Mouse (Mus musculus): ENCODE measurements around the gene Hoxd8.

Hoxd8 gene

DNA sequence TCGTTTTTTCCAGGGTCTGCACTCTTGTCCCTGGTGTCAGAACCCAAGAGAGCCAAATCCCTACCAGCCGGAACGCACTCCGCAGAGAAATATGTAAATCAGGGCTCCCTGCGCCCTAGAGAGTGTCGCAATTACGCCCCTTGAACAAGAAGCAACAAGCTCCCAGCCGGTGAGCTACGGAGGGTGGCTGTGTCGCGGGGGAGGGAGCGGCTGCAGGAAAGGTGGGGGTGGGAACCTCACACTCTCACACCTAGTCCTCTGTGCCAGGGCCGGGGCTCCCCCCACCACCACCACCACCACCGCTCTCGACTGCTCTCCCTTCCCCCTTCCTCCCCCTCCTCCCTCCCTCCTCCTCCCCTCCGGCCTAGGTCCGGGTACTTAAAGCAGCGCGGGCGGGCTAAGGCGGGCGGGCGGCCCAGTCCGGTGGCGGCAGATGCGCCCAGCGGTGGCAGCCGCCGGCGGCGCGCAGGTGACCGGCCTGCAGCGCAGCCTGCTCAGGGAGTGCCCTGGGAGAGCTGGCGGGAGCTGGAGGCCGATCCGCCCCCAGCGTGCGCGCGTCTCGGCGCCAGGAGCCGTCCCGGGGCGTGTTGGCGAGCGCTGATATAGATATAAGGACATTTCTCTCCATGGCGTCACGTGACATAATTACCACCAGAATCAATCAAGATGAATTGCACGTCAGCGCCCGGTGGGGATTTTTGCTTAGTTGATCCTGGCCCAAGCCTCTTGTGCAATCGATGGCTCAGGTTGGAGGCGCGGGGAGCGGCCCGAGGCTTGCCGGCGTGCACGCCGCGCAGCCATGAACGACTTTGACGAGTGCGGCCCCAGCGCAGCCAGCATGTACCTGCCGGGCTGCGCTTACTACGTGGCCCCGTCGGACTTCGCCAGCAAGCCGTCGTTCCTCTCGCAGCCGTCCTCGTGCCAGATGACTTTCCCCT is 22.6 kb upstream of the Hoxd8 start:
- in situ Hi-C loops (cut with MboI; ENCODE audit: unreplicated experiment in 2 of 2), result loop anchor here (25.0 kb wide), 2 partner anchors 1080 to 1280 kb away; no protein-coding TSS in a partner anchor

DNA sequence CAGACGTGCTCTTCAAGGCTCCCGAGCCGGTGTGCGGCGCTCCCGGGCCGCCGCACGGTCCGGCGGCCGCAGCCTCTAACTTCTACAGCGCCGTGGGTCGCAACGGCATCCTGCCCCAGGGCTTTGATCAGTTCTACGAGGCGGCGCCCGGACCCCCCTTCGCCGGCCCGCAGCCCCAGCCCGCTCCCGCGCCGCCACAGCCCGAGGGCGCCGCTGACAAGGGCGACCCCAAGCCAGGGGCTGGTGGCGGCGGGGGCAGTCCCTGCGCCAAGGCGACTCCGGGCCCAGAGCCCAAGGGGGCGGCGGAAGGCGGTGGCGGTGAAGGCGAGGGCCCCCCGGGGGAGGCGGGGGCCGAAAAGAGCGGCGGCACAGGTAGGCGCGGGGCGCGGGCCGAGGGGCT is 21.6 kb upstream of the Hoxd8 start:
- in situ Hi-C loops (cut with MboI; ENCODE audit: unreplicated experiment in 2 of 2), result loop anchor here (25.0 kb wide), 2 partner anchors 1080 to 1280 kb away; no protein-coding TSS in a partner anchor

DNA sequence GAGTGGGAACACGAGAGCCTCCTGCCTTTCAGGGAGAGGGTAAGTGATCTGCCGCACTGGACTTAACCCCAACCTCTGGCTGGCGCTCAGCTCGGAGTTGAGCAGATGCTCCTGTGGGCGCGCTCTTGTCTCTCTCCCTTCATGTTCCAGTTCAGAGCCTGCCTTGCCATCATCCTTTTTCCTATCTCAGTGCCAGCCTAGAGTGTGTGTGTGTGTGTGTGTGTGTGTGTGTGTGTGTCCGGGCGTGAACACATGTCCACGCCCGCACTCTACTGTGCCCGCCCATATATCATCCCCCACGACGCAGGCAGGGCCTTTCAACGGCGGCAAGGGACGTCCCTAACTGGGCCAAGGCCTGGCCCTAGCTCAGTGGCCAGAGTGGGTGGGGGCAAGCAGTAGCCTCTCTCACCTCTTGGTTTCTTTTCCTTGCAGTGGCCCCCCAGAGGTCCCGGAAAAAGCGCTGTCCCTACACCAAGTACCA is 20.9 kb upstream of the Hoxd8 start:
- in situ Hi-C loops (cut with MboI; ENCODE audit: unreplicated experiment in 2 of 2), result loop anchor here (25.0 kb wide), 2 partner anchors 1079 to 1279 kb away; no protein-coding TSS in a partner anchor

DNA sequence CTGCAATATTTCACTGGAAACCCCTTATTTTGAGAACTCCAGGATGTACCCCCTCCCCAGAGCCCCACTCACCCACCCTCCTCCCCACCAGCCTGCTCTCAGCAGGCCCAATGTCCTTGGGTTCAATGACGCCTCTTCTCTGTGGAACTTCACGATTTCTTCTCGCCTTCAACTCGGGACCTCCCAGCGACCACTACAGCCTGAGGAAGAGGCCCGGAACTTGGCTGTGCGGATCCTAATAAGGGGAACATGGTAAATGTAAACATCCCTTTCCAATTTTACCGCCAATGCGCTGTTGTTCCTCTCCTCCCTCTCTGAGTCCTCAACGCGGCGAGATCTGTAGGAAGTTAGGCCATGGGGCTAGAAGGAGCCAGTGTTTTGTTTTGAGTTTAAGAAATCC is 20.3 kb upstream of the Hoxd8 start:
- in situ Hi-C loops (cut with MboI; ENCODE audit: unreplicated experiment in 2 of 2), result loop anchor here (25.0 kb wide), 2 partner anchors 1078 to 1278 kb away; no protein-coding TSS in a partner anchor

DNA sequence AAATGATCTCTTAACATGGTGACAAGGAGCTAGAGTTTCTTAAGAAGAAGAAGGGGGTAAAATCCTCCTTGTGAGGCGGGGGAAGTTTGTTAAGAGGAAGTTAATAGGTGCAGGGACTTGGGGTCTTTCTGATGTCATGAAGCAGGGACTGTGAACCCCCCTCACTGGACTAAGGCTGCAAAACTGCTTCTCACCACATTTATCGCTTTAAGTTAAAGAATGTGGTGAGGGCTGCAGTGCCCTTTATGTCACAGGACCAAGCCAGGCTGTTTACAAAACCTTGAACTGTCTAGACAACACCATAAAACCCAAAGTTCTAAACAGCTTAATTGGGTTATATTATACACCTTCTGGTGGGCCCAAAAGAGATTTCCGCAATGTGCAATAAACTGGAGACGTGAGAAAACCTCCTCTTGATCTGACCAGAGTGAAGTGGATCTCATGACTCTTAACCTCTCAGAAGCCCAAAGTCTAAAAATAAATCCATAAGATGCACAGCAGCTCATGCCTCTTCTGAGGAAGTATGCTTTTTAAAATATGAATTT is 19.3 kb upstream of the Hoxd8 start:
- in situ Hi-C loops (cut with MboI; ENCODE audit: unreplicated experiment in 2 of 2), result loop anchor here (25.0 kb wide), 2 partner anchors 1077 to 1277 kb away; no protein-coding TSS in a partner anchor

DNA sequence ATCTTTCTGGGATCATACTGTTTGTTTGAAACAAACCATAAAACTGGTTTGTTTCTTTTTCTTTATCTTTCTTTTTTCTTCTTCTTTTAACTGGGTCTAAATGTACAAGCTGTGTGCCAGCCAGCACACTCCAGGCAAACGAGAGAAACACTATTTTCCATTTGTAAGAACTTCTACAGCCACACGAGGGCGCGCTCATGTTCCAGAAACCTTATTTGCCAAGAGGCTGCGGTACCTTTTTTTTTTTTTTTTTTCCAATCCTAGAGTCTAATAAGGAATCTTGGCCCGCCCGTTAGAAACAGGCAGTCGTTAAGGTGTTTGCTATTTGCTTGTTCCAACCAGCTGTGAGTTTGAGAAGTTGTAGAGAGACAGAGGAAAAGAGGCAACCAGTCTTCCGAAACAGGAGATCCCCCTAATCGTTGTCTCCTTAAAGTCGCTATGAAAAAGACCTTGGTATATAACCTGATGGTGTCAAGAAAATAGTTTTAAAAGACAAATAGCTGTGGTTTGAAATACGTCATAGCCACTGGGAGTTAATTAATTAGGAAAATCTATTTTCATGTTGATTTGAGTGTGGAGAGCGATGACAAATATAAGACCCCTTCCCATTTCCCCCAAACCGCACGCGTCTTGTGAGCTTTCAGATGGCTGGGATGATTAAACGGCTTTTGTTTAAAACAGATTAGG is 18.0 kb upstream of the Hoxd8 start:
- in situ Hi-C loops (cut with MboI; ENCODE audit: unreplicated experiment in 2 of 2), result loop anchor here (25.0 kb wide), 2 partner anchors 1076 to 1276 kb away; no protein-coding TSS in a partner anchor

DNA sequence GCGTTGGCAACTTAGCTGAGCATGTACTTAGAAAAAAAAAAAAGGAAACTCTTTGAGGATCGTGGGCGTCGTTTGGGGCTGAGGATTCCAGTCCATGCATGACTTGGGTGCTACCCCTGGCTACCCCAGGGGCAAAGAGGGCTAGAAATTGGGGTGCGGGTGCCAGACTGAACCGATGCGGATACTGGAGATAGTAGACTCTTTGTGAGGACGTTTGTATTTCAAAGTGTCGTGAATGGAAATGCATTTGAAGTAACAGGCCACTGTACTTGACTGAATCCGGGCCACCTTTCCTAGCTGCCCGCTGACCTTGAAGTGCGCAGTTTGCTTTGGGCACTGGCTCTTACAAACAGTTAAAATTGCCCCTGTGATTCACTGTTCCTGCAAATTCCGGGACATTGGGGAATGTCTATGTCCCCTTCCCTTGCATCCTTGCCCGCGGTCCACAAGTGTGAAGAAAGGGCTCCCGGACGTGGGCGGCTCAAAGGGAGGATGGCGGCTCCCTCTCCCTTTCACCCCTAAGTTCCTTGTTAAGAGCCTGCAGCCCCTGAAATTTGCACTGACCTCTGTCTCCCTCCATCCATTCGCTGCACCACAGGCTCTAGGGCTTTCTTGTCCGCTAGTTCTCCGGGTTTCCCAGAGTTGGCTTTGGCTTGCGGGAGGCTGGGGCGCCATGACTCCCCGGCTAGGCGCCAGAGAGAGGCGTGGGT is 17.3 kb upstream of the Hoxd8 start:
- in situ Hi-C loops (cut with MboI; ENCODE audit: unreplicated experiment in 2 of 2), result loop anchor here (25.0 kb wide), 2 partner anchors 1075 to 1275 kb away; no protein-coding TSS in a partner anchor

DNA sequence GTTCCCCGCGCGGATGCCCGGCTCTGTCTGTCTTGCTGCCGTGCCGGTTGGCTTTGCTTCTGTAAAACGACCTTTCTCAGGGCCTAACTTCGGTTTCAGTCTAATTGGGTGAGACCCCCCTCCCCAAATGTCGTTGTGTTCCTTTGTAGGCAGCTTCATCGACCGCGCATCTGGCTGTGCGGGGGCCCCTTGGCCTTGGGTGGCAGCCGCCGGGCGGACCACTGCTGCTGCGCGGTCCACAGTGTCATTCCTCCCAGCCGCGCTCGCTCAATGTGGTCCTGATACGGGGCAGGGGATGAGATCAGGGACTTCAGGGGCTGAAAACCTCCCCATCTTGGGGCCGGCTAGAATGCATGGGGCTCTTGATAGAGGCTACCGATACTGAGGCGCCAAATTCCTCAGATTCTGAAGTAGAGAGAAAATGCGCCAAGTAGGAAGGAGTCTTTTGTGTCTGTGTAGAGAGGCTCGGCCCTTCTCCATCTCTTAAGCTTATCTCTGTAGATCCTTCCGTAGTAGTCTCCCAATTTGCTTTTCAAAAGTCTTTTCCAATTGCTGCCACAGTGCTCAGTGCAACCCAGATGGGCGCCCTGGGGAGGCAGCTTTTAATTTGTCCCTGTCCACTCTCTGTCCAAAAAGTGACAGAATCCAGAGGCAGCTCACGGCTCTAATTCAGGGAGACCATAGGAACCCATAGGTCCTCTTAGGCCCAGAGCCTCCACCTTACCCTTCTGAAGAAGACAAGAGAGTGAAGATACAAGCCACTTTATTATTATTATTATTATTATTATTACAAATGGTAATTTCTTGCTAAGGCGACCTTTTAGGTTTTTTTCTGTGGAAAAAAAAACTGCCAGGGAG is 16.5 kb upstream of the Hoxd8 start:
- in situ Hi-C loops (cut with MboI; ENCODE audit: unreplicated experiment in 2 of 2), result loop anchor here (25.0 kb wide), 2 partner anchors 1074 to 1274 kb away; no protein-coding TSS in a partner anchor

DNA sequence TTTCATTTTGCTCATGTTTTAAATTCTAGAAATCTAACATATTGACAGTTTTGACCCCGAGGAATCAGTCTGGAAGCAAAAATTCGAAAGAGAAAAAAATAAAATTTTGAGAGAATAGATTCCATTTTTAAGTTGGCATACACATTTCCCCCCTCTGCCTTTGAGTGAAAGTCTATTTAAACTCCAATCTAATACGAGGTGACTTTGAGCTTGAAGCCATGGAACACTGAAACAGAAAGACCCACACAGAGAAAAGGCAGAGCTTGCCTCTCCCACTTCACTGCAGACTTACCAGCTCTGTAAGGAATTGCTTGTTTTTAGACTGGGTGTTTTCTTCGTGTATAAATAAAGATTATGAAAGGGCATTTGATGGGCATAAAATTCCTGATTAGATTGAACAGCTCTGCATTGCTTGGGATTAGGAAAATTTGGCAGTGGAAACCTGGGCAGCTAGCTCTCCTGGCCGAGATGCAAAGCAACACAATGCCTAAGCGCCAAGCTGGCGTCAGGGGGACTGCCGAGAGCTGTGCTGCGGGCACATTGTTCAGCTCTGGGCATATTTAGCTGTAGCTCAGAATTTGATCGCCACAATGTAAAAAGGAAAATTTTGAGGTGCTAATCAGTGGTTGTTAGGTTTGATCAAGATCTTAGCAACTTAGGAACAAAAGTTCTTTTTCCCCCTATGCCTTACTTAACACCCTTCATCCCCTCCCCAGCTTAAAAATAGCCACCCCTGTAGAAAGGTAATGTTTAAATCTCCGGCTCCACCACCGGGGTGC is 15.4 kb upstream of the Hoxd8 start:
- in situ Hi-C loops (cut with MboI; ENCODE audit: unreplicated experiment in 2 of 2), result loop anchor here (25.0 kb wide), 2 partner anchors 1073 to 1273 kb away; no protein-coding TSS in a partner anchor

DNA sequence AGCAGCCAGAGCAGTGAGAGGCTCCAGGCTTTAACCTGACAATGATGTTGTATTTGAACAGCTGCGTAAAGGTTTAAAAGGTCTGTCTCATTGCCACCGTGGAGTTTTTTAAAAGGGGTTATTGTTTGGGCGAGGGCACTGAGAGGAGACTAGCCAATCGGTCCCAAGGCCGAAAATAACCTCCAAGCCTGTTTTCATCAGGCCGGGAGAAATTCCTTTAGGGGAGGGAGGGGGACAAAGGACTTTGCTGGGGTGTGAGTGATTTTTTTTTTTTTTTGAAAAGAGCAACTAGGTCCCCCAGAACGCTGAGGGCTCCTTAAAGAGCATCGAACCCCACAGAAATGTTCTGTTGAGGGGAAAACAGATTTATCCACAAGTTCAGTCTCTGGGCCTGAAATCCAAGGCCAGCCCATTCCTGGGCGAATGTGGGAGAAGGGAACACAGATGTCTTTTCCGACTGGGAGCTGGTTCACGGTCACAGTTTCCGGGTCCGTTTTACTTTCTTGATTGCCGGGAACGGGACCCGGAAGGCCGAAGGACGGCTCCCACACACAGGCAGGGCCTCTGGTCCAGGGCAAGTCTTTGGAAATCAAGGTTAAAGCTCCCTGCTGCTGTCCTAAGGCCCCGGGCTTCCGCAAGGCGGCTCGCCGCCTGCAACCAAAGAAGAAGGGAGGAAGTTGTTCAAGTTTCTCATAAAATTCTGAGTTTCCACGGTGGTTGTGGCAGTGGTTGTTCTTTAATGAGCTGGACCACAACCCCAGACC is 14.7 kb upstream of the Hoxd8 start:
- in situ Hi-C loops (cut with MboI; ENCODE audit: unreplicated experiment in 2 of 2), result loop anchor here (25.0 kb wide), 2 partner anchors 1073 to 1273 kb away; no protein-coding TSS in a partner anchor

DNA sequence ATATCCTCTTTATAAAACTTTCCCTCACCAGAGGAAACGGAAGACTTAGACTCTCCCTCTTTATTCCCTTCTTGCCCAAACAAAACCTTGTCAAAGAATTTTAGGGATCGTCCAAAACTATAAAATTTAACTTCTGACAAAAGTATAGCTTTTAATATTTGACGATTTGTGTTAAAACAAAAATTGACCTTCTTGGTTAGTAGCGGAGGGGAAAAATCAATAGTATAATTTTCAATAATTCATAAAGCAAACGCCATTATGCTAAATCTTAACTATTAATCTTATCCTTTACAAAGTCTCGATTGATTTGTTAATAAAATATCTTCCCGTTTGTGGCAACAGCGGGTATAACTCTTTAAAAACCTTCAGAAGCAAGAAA is 14.1 kb upstream of the Hoxd8 start:
- in situ Hi-C loops (cut with MboI; ENCODE audit: unreplicated experiment in 2 of 2), result loop anchor here (25.0 kb wide), 2 partner anchors 1072 to 1272 kb away; no protein-coding TSS in a partner anchor

DNA sequence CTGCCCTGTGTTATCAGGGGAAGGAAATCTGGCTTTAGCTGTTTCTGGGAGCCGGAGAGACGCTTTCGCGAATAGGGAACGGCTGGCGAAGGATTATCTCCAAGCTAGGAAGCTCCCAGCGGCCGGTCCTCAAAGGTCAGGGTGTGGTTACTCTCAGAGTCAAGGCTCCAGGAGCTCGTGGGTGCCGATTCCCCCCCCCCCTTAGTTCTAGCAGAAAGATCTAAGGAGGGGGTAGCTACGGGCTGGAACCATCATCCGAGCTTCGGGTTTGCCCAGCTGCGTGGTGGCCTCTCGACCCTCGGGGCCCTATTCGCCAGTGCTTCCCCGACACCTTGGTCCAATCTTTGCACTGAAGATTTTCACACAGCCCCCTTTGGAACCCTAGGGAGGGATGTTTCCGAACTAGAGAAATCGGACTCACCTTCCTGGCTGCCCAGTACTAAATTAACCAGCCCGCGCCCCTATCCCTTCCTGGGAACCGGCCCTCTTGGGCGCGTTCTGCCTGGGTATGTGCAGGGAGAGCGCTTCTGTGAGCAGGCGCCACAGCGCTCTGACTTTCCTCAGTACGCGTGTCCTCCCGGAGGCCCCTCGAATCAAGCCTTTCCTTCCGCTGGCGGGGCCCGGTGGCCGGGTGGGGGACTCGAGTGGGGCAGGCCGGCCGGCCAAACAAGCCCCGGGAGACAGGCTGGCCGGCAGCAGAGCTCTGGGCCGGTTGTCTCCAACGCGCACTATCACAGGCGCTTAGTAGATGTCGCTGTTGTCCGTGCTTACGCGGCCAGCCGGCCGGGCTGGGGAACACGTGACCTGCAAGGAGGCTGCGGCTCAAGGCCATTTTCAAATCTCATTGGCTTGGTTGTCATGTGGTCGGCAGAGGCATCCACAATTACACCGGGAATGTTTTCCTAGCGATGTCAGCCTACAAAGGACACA is 13.1 kb upstream of the Hoxd8 start, which contains the start of gene Hoxd10:
Gene Hoxd10 (plus strand): TSS at position 903 of the 930 bp plus-strand sequence.
- in situ Hi-C loops (cut with MboI; ENCODE audit: unreplicated experiment in 2 of 2), result loop anchor here (25.0 kb wide), 2 partner anchors 1071 to 1271 kb away; no protein-coding TSS in a partner anchor

DNA sequence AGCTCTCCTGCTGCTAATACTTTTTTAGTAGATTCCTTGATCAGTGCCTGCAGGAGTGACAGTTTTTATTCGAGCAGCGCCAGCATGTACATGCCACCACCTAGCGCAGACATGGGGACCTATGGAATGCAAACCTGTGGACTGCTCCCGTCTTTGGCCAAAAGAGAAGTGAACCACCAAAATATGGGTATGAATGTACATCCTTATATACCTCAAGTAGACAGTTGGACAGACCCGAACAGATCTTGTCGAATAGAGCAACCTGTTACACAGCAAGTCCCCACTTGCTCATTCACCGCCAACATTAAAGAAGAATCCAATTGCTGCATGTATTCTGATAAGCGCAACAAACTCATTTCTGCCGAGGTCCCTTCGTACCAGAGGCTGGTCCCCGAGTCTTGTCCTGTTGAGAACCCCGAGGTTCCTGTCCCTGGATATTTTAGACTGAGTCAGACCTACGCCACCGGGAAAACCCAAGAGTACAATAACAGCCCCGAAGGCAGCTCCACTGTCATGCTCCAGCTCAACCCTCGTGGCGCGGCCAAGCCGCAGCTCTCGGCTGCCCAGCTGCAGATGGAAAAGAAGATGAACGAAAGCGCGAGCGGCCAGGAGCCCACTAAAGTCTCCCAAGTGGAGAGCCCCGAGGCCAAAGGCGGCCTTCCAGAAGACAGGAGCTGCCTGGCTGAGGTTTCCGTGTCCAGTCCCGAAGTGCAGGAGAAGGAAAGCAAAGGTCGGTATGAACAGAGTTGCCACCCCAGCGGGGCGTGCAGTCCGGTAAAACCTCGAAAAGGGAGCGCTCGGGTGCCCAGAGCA is 12.2 kb upstream of the Hoxd8 start:
- in situ Hi-C loops (cut with MboI; ENCODE audit: unreplicated experiment in 2 of 2), result loop anchor here (25.0 kb wide), 2 partner anchors 1070 to 1270 kb away; no protein-coding TSS in a partner anchor

DNA sequence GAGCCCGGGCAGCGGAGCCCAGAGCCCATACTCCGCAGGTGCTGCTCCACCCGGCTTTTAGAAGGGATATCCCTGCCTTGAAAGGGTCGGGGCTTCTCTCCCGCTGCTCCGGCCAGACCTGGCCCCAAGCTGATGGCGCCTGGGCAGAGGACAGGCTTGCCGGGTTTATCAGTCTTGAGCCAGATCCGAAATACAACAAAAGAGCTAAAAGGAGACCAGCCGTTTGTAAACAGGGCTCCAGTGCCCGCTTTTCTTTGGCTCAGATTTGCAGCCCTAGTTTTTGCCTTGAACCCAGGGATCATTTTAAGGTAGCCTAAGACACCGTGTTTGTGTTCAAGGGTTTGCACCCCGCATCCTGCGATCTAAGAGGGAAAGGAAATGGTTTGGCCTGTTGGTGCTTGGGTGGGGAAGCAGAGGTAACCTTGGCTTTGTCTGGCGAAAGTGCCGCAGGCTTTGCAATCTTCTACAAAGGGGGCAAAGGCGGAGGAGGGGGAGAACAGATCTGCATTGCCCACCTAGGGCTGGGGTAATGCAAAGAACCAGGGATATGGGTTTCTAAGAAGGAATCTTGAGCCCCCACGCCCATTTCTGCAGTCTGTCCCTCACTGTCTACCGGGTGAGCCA is 11.5 kb upstream of the Hoxd8 start:
- in situ Hi-C loops (cut with MboI; ENCODE audit: unreplicated experiment in 2 of 2), result loop anchor here (25.0 kb wide), 2 partner anchors 1069 to 1269 kb away; no protein-coding TSS in a partner anchor

DNA sequence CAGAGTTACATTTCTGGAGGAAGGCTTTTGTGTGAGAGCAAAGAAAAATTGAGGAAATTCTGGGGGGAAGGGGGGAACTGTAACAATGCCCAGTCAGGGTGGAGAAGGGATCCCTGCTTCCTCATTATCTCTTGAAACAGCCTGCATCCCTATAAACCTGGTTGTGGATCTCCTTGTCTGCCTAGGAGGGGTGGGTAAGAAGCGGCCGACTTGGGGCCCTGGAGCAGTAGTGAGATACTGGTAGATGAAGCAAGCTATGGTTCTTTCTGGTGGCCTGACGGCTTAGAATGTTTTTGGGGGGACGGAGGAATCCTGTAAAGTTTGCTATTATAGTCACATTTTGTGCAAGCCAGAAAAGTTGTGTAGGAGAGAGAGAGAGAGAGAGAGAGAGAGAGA is 11.0 kb upstream of the Hoxd8 start:
- in situ Hi-C loops (cut with MboI; ENCODE audit: unreplicated experiment in 2 of 2), result loop anchor here (25.0 kb wide), 2 partner anchors 1069 to 1269 kb away; no protein-coding TSS in a partner anchor
